Mouse (Mus musculus) v-Abl transformed pro-B cells (cell line): ENCODE measurements around the gene Olfr202.
"Not testable (repeated sequence)": the region's sequence is repeated elsewhere in the genome, so short reads cannot be mapped to it uniquely, and the experiment has no call there.

Experiments used
- in situ Hi-C, 2 experiments: fragments of 400-800 bp; cut with MboI; formaldehyde crosslinking; loops; one replicate each; pipeline ENCODE4 v1.15.1; 2025; ENCODE audit not compliant: unreplicated experiment in 2 of 2

The Olfr202 gene

DNA sequence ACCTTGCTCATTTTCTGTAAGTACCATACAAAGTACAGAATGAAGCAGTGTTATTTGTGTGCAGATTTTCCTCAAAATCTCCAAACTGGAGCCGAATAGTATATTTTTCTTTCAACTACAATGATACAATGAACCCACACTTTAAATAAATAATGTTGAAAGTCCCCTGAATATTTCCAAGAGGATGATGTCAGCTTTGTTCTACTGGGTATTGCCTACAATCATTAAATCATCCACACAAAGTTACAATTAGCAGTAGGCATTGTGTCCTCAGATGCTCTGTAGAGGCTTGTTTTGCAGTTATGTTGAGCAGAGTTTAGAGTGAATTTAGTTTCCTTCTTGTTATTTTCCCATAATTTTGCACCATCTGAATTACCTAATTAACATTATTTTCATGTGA, at the start of gene Olfr202:
TSS of gene Olfr202 (minus strand) at position 101 of the 400 bp plus-strand sequence.
- in situ Hi-C loops, result no loop called here

DNA sequence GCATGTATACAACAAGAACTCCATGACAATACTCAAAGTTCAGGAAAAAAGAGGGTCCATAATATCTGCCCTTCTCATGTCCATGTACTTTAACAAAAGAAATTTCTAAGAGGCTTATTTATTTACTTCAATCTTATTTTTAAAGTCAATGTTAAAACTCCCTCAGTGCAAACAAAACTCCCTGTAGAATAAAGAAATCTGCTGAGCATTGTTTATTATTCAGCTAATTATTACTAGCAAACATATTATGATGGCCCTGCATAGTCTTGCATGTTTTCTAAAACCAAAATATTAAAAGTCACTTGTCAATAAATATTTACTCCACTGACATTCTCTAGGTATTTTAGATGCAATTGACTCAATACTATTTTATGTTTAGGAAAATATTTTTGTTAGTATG, 44.4 kb upstream of the Olfr202 start, which contains the start of gene Olfr205:
TSS of gene Olfr205 (minus strand) at position 101 of the 400 bp plus-strand sequence.
- in situ Hi-C loops, result no loop called here

DNA sequence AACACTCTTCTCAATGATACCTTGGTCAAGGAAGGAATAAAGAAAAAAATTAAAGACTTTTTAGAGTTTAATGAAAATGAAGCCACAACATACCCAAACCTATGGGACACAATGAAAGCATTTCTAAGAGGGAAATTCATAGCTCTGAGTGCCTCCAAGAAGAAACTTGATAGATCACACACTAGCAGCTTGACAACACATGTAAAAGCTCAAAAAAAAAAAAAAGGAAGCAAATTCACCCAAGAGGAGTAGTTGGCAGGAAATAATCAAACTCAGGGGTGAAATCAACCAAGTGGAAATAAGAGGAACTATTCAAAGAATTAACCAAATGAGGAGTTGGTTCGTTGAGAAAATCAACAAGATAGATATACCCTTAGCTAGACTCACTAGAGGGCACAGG, 36.7 kb upstream of the Olfr202 start:
- in situ Hi-C loops, result not testable (repeated sequence)

DNA sequence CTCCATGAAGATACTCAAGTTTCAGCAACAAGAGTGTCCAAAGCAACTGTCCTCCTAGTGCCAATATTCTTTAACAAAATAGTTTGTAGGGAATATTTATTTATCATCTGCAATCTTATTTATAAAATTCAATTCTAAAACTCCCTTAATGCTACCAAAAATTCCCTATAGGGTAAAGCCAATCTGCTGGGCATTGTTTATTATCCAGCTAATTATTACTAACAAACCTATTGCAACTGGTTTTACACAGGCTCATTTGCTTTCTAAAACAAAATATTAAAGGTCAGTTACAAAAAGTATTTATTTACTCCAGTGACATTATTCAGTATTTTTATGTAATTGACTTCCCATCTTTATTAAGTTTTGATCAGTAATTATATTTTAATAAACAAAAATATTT, 31.6 kb upstream of the Olfr202 start, which contains the start of gene Olfr204:
TSS of gene Olfr204 (minus strand) at position 101 of the 400 bp plus-strand sequence.
- in situ Hi-C loops, result no loop called here

DNA sequence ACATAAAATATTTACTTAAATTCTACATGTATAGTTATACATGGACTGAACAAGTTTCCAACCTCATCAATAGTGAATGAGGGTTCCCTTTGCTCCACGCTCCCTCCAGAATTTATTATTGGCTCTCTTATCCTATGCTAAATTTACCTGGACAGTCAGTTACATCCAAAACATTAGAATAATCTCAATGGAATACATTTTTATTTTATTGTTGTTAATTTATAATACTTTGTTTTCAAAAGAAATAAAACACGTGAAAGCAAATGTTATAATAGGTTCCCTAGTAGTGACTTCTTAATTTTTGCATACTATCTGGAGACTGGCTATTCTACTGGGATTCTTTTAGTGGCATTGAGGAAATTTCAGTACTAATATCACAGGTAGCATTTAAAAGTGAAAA, 12.0 kb upstream of the Olfr202 start, which contains the start of gene Olfr203:
TSS of gene Olfr203 (plus strand) at position 301 of the 400 bp plus-strand sequence.
- in situ Hi-C loops, result no loop called here

DNA sequence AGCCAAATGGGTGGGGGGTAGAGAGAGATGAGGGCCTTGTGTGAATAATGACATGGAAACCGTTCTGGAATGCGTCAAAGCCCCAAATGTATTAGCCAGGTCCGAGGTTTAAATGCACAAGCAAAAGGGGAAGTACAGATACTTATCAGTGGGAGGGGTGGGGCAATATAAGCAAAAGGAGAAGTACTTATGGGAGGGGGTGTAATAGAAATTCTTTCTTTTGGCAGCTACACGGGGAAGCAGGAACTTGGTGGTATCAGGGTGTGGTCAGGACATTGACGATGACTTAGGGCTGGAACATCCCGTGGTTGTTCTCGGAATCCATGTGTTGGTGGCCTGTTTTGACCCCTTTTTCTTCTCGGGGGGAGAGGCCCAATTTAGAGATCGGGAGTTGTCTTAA, 983 bp upstream of the Olfr202 start:
- in situ Hi-C loops, result not testable (repeated sequence)

DNA sequence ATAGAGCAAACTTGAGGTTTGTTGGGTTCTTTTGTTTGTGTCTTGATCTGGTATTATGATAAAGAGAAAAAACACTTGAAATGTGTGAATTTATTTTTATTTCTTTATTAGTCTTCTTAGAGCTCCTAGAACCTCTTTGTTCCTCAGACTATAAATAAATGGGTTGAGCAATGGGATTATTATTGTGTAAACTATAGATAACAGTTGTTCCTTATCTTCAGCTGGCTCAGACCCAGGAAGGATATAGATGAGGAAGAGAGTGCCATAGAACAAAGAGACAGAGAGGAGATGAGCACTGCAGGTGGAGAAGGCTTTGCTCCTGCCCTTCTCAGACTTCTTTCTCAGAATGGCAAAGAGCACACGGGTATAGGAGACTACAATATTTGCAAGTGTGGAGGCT, 3.1 kb downstream of the Olfr202 start:
- in situ Hi-C loops, result no loop called here

DNA sequence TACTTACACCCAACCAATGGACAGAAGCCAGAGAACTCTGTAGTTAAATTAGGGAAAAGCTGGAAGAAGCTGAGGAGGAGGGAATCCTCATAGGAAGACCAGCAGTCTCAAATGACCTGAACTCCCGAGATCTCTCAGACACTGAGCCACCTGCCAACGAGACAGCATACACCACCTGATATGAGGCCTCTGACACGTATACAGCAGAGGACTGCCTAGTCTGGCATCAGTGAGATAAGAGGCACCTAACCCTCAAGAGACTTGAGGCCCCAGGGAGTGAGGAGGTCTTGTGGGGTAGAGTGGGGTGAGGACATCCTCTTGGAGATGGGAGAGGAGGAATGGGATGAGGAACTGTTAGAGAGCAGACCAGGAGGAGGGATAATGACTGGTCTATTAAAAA, 6.1 kb downstream of the Olfr202 start:
- in situ Hi-C loops, result no loop called here

DNA sequence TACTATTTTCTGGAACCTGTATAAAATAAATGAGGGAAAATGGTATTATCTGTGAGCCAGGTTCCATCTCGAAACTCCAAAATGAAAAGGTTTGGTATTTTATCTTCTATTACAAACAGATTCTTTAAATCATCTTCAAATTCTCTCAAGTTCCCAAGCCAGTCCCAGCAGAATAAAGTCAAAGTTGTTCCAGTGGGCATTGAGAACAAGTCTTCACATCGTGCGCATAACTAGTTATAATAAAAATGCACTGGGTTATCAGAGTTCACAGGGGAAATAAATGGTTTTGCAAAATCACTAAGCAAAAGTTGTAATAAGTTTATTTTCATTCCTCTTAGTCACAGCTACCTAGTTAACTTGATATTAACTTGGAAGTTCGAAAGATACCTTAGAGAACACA, 14.1 kb downstream of the Olfr202 start, which contains the start of gene Olfr201:
TSS of gene Olfr201 (minus strand) at position 101 of the 400 bp plus-strand sequence.
- in situ Hi-C loops, result not testable (repeated sequence)

DNA sequence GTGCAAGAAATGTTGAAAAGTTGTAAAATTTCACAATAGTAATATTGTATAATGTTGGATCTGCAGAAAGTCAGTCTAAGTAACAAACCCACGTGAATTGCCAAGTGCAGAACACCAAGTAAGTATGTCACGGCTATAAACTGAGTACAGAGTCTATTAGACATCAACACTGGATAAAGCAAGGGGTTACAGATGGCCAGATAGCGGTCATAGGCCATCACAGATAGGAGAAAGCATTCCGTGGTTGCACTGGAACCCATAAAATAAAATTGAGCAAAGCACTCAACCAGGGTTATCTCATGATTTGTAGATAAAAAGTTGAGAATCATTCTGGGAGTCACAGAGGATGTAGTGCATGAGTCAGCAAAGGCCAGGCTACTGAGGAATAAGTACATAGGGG, 17.5 kb downstream of the Olfr202 start:
- in situ Hi-C loops, result not testable (repeated sequence)

DNA sequence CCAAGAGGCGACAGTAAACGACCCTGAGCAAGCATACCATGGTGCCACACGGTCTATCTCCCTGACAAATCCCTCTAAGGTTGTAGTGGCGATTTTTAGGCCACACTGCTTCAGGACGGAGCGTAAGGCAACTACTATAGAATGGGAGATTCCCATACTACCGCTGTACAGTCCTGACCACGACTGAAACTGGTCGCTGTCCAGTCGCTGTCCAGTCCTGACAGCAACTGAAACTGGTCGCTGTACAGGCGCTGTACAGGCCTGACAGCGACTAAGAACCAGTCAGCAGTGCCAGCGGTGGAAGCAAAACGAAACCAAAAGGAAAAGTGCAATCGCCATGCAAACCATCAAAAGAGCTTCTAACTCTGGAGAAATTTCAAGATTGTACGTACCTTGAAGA, 36.9 kb downstream of the Olfr202 start:
- in situ Hi-C loops, result no loop called here
